Mouse (Mus musculus) cerebellum, postnatal 36 days (tissue): Measurements from ENCODE around the gene Pdzd7.

Source experiments
- DNase-seq, 2 experiments: peaks; one replicate each; pipeline ENCODE4 v3.0.0; 2021 to 2022; ENCODE audit warnings: mixed read lengths in 2 of 2

Gene Pdzd7

DNA sequence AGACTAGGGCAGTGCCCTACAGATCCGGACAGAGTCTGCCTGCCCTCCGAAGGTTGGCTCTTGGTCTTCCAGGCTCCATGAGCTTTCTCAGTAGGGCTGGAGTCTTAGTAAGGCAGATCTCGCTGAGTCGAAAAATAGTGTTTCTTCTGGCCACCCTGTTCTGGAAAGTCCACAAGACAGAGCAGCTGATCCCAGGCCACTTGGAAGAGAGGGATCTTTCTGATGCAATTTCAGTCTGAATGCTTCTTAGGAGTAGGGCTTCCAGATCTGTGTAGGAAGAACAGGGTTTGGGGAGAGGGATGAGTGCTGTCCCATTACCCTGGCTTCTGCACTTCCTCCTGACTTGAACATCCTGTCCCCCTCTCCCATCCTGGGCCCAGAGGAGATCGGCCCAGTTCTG lies at the start of gene Pdzd7:
Gene Pdzd7, minus strand, starts transcription at position 67 of the 400 bp plus-strand sequence.
- DNase-seq, result no peak

DNA sequence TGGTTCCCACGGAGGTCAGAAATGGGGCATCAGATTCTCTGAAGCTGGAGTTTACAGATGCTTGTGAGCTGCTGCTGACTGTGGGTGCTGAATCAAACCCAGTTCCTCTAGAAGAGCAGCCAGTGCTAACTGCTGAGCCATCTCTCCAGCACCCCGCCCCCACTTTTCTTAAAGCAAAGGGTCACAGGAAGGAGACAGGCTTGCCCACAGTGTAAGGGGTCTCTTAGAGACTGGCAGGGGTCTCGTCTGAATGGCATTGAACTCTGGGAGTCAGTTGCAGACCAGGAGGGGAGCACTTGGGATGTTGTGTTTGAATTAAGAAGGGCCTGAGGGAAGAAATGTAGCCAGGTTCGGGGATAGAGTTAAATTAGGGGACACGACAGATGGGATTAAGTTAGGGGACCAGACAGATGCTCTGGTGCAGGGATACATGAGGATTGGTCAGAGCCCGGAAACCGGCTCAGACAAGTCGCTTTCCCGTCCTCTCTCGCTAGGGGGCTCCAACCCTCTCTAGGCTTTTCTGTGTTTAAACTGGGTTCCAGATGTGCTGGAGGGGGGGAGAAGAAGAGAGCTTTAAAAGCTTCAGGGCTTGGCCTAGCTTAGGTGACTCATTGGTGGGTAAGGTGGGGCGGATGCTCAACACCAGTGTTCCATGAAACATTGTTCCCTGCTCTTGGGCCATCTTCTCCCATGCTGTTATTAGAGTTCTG lies 36.5 kb upstream of the Pdzd7 start:
- DNase-seq, result peak; percentile 31 to 35

DNA sequence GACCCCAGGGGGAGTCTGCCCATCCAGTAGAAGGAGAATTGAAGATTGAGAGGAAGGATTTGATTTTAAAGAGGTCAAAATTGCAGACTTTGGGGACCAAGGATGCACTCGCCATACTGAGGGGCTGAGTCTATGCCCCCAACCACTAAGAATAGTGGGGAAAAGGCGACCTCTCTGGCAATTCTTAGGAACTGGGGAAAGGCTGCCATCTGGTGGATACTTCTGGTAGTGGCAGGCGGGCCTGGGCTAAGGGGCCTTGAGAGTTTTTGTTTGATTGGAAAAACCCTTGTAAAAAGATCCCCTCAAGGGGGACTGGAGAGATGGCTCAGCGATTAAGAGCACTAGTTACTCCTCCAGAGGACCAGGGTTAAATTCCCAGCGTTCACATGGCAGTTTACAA lies 35.8 kb upstream of the Pdzd7 start:
- DNase-seq, result peak; percentile 79 to 82

DNA sequence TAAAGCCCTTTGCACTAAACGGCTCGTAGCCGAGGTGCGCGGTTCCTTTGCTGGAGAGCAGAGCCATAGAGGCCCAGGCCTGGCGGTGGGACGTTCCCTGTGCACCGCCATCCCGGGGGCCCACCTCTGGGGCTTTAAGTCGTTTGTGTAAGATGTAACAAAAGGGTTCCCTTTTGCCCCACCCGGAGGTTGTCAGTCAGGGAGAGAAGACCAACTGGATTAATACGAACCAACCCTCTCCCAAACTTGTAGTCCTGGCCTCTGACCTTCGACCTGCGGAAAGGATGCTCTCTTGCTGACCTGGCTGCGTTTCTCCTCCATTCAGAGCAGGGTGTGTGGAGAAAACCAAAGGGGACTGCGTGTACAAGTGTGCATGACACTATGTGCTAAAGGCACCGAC lies 35.2 kb upstream of the Pdzd7 start:
- DNase-seq, result peak in 1 of 2 experiments; percentile 33

DNA sequence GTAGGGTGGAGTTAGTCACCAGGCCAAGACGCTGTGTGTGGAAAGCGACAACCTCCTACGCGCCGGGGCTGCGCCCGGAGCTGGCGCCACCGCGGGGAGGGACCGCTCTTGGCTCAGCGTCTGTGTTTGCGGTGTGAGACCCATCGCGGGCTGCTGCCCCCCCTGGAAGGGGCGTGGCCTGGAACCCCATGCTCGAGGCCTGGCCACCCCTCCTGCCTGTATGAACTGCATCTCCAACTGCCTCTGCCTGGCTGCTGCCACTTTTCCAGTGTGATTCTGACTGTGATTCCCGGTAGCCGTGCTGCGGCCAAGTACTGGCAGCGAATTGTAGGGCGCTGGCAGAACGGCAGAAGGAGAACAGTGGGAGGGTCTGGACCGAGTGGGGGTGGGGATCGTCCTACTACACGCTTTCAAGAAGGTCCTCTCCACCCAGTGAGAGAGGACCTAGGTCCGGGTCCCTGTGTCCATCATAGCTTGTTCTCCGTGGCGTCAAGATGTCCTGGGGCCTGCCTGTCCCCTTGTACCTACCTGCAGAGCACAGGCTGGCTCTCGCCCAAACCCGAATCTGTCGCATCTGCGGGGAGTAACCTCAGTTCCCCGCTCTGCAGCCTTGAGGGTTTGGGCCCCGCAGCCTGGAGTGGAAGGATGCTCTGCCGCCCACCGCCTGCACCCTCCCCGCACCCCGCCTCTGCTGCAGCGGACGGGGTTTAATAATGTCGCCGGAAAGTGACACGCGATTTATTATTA lies 34.4 kb upstream of the Pdzd7 start:
- DNase-seq, result peak; percentile 66 to 71

DNA sequence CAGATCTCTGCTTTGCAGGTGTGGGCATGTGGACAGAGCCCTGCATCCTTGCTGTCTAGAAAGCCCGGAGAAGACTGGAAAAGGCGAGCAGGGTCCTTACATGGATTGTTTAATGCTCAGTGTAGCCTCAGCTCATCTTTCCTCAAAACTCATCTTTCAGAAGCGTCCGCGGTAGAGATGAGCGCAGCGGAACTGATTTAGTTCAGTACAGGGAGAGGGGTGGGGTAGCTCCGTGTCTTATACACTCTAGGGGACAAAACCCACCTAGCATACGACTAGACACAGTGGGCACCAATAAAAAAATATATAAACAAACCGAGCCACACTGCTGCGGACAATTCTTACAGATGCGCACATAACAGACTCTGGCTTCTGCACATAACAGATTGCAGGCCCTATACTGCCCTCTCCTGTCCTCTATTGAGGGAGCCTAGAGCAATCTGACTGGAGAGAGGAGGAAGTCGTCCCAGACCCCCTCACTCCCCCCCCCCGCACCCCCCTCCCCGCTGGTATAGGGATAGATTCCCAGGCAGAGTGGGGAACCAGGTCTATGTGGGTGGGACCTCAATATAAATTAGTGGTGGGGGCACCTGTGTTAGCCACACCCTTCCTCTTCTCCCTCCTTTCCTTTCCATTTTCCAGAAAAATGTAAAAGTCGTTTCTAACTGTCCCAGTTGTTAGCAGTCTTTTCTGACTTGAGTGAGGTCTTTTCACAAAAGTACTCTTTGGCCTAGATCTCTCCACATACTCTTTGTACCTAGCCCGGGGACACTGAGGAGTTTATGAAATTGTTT lies 33.7 kb upstream of the Pdzd7 start:
- peak in 1 of 2 experiments; percentile 19 for DNase-seq

DNA sequence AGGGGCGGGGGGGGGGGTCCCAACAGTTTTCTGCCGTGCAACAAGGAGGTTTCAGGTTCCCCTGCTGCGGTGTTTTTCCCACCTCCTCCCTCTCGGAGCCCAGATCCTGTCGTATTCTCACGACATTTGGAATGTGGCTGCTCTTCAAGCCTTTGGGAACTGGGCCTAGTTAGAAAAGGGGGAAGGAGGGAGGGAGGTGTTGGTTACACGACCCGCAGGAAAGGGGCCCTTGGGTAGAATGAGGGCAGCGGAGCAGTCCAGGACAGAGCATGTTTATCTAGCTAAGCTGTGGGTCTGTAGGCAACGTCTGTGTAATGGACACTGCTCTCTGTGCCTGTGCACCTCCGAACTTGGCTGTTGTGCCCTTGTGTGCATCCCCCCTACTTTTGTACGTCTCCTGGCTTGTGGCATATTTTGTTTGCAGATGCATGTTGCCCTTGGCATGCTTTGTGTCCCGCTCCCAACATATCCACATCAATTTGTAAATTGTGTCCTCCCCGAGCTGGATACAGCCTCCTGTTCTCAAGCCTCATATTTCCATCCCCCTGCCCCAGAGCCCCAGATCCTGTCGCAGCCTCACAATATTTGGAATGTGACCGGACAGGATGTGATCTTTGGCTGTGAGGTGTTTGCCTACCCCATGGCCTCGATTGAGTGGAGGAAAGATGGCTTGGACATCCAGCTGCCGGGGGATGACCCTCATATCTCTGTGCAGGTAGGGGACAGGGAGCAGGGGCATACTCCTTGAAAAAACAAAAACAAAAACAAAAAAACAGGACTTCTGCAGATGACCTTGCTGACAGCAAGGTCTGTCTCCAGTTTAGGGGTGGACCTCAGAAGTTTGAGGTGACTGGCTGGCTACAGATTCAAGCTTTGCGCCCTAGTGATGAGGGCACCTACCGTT lies 32.5 kb upstream of the Pdzd7 start:
- DNase-seq, result no peak

DNA sequence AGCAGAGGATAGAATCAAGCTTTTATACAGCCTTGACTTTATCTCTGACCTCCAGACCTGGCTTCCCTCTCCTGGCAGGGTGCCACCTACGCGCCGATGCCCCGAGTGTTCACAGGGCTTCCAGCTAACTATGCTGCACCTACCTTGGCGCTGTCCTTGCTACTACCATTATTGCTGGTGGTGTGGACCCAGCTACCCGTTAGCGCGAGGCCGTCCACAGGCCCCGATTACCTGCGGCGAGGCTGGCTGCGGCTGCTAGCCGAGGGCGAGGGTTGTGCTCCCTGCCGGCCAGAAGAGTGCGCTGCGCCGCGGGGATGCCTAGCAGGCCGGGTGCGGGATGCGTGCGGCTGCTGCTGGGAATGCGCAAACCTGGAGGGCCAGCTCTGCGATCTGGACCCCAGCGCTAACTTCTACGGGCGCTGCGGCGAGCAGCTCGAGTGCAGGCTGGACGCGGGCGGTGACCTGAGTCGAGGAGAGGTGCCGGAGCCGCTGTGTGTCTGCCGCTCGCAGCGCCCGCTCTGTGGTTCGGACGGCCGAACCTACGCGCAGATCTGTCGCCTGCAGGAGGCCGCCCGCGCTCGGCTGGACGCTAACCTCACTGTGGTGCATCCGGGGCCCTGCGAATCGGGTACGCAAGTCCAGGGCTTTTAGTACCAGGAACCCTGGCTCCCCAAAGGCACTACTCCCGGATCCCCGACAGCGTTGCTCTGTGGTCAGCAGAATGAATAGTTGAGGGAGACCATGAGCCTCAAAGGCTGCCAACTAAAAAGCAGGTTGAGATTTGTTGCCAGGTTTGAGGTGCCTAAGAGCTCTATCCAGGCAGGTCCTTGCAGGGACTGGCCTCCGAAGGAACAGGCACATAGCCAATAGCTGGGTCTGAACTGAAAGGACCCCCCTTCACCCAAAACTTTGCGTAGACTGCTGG lies 31.3 kb upstream of the Pdzd7 start:
- peak; percentile 69 to 75 for DNase-seq

DNA sequence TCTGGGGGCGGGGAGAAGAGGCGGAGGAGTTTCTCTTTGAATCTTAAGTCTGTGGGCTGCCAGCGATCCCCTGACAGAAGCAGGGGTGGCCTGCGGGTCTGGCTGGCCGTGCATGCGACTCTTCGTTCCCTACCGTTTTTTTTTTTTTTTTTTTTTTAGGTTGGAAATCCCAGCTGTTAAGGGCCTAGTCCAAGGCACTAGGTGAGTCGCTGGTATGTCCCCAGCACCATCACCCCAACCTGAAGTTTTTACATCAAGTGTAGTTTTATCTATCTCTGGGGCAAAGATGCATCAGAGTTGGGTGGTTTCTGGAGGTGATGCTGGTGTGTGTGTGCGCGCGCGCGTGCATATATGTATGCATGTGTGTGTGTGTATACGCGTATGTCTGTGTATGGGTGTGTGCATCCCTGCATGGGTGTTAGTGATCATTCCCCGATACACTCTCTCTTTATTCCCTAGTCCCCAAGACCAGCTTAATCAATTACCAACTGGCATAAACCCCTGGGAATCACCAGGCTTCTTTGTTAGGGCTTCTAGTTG lies 30.6 kb upstream of the Pdzd7 start:
- DNase-seq, result no peak

DNA sequence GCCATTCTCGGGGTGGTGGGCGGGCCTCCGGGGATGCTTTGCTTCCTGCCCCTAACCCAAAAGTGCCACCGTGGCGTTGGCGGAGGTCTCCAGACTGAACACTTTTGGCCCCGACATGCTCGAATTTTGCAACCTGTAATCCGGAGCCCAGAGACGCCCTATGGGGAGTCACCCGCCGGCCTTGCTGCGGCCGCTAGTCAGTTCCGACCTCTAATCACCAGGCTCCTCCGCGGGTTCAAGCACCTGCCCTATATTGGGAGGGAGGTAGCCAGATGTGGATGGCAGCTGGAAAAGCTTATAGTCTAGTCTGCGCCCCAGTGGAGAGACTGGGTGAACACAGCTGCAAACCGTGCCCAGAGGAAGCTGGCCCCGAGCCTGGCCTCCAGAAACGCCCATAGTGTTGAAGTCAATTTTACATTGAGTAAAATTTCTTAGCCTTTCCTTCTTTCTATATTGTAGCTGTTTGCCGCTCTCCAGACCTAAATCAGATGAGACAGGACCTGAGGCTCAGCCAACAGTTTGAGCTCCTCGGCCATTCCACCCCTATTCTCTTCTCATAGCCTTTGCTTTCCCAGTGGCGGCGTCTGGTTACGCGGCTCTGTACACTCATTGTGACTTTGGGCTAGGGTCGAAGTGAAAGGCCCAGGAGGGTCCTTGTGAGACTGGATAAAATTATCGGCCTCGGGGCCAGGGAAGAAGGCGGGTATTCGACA lies 30.0 kb upstream of the Pdzd7 start:
- DNase-seq, result peak in 1 of 2 experiments; percentile 25

DNA sequence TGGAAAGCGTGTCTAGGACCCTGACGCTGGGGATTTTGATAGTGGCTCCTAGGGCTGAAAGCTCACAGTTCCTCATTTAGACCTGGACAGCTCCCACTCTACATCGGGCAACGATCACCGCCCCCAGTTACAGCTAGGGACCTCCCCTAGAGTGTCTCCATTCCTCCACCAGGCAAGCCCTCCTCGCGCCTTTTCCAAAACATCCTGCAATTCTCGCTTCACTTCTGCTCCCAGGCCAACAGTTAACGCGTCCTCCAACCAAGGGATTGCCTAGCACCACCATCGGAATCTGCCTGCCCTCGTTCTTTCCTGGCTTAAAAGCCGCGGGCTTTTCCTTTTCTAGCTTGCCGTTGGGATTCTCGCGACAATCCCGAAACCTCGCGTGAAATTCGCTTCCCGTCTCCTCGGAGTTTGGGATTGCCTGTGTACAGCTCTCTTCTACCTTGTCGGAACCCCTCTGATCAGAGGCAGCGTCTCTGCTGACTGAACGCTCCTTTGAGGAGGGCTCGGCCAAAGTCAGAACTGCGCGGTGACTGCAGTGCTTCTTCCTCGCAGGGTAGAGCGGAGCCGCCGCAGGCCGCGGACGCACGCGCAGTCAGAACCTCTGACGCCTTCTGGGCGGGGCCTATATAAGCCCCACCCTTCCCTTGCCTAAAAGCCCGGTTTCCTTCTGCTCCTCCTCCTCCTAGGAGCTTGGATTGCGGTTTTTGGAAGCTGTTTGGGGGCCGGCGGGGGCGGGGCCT lies 29.2 kb upstream of the Pdzd7 start, which contains the start of gene Kazald1:
Gene Kazald1, plus strand, starts transcription at position 662 of the 743 bp plus-strand sequence.
- DNase-seq, result peak; percentile 96 to 97

DNA sequence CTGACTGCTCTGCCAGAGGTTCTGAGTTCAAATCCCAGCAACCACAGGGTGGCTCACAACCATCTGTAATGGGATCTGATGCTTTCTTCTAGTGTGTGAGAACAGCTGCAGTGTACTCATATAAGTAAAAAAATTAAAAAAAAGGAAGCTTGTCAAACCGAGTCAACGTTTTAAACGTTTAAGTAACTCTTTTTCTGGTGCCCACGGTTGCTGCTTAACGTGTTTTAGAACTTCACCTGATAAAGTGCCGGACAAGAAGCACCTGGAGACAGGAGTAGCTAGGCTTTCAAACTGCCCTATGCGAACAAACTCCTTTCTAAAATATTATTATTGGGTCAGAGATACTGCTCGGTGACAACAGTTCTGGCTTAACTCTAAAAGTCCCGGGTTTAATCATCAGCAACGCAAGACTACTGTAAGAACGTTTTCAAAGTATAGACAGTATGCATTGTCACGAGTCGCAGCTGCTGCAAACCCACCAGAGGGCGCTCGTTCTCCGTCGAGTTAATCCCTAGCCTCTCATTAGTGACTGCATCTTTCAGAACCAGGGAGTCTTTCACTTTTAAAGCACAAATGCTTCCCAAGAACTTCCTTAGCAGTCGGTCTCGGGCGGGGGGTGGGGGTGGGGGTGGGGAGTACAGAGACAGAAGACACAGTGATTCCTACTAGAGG lies 28.5 kb upstream of the Pdzd7 start:
- DNase-seq, result peak; percentile 79 to 85

DNA sequence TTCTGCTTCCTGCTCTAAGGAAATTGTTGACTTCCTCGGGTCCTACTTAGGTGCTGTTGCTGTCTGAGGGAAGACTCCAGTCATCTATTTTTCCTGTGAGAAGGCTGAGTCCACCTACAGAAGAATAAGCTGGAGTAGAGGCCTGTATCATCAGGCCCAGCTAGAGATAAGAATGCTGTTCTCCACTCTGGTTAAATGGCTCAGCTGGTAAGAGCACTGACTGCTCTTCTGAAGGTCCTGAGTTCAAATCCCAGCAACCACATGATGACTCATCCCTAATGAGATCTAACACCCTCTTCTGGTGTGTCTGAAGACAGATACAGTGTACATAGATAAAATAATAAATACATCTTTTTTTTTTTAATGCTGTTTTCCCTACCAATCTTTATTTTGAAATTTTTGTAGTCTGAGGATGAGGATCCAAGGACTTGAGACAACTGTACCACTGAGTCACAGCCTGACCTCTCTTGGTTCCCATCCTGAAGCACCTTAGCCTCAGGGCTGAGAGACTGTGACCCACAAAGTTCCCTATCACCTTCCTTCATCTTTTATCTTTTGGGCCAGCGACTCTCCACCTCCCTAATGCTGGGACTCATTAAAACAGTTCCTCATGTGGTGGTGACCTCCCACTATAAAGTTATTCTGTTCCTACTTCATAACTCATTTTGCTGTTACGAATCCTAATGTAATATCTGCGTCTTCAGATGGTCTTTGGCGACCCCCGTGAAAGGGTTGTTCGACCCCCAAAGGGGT lies 22.4 kb upstream of the Pdzd7 start:
- no peak for DNase-seq

DNA sequence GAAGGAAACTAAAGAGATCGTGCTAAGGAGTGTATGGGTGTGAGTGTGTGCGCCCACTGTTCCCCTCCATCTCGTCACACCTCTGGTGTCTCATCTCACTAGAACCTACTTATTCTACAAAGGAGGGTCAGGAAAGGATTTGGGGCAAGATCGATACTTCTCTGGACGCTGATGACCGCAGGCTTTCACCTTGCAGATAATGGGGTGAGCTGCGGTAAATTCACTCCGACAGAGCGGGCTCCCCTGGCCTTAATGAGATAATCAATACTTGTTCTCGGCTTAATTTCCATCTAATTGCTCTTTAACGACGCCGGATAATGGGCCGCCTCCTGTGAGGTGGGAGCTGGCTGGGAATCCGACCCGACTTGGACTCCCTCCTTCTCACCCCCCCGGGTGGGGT lies 21.7 kb upstream of the Pdzd7 start:
- no peak for DNase-seq

DNA sequence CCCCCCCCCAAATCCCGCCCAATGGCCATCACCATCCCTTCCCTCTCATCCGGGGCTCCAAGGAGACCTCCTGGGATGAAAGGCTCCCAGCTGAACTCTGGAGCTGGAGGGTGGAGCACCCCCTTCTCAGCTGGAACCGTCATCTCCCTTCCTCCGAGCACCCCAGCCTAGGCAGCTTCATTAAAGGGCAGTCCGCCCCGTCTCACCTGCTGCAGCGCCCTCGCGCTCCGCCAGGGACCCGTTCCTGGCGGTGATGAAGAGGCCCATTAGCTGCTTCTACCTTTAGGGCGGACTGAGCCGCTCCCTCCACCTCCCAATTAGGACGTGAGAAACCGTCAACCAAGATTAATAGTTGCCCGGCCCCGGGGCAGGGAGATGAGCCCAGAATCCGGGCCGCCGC lies 19.7 kb upstream of the Pdzd7 start:
- DNase-seq, result no peak

DNA sequence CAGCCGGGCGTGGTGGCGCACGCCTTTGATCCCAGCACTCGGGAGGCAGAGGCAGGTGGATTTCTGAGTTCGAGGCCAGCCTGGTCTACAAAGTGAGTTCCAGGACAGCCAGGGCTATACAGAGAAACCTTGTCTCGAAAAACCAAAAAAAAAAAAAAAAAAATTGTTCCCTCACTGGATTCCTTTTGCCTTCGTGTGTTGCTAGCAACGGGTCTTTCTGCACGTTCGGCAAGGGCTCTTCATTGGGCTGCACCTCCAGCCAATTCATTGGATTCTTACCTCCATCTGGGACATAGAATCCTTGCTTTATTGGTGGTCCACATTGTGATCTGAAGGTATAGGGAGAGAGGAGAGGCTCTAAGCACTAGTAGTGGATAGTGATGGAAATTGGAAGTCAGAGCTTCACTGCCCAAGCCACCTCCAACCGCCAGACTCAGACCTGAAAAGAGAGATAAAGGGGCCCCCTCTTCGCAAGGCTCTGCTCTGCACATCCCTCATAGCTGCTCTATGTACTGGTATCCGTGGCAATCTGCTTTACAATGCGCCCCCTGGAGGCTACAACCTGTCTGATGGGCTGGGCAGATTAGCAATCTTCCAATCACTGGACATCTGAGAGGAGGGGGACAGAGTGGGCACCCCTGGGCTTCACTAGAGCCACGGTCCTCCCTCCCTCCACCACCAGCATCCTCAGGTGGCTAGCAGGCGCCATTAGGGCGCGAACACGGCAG lies 18.2 kb upstream of the Pdzd7 start:
- DNase-seq, result peak; percentile 70 to 71

DNA sequence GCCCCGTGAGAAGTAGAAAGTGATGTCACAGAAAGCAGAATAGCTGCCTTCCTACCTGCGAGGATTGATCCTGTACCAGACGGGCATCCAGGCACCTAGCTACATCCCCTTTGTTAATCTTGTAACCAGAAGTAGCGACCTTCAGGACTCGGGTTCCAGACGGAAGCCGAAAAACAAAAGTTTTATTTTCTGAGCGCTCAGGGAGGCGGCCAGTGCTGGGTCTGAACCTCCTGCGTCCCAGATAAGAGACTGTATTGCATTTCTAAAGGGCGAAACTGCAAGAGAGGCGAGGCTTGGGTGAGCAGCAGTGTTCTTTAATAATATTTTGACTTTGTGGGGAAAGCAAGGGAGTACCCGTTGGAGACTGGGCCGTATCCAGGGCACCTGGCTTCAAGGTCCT lies 13.3 kb upstream of the Pdzd7 start:
- DNase-seq, result no peak
